Mouse (Mus musculus) heart, postnatal 36 days (tissue): ENCODE measurements around the gene P2ry12. TPM values are rescaled to one million over a fixed set of nuclear protein-coding genes. Genes with fewer than 3 reads are reported as not detected.

ENCODE experiments used
- DNase-seq, 2 experiments: peaks; one replicate each; pipeline ENCODE4 v3.0.0; 2021 to 2022
- intact Hi-C: fragments of 180-260 bp; cut with DNase I; formaldehyde crosslinking; loops from one replicate; pipeline ENCODE4 v1.15.1; 2025
- total RNA-seq, 2 experiments: library from RNA; stranded (reverse); gene quantifications; 2 replicates each; pipeline ENCODE4 v1.2.3; 2021

Gene P2ry12
- 1 to 10 TPM; 2.3 to 2.6 TPM for total RNA-seq

DNA sequence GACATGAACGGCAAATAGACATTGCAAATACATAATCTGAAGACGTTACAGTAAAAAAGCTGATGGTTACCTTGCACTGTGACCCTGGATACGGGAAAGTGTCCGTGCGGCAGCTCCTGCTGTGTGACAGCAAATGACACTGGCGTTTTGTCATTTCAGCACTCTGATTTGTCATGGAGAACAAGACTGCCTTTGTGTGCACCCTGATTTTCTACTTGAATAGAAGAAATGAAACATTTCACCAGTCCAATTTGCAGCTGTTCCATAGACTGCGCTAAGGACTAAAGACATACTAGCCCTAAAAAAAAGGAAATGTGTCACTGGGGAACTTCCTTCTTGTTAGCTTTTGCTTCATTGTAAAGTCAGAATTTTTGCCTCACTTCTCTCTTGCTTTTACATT lies at the start of gene P2ry12:
Gene P2ry12, minus strand, starts transcription at position 168 of the 400 bp plus-strand sequence.
- no peak for DNase-seq
- intact Hi-C loops = no loop called here

- intact Hi-C loops = loop anchor here (5.0 kb wide), 1 partner anchor 128 kb away; no protein-coding TSS in a partner anchor
- no peak for DNase-seq
Observed at GRCm38 (mm10) chr3:59305518-59305917, 42.8 kb upstream of the P2ry12 start.

DNA sequence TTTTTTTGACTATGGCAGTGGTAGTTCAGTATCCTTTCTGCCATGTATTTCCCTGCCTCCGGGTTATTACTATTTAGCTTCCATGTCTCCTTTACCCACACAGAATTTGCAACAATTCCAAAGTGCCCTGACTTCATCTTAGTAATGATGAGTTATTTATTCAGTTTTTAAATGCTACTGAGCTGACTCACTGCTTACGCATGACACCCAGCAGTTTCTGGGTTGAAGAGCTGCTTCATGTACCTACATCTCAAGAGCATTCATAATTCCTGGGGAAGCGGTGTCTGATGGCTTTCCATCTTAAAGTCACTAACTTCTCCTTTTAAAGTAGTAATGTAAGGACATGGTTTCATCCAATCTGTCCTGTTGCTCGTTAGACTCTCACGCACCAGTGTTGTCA lies 42.3 kb upstream of the P2ry12 start:
- no peak for DNase-seq
- intact Hi-C loops = loop anchor here (5.0 kb wide), 1 partner anchor 128 kb away; no protein-coding TSS in a partner anchor

GRCm38 (mm10) chr3:59297653-59298052 lies 35.0 kb upstream of the P2ry12 start:
- intact Hi-C loops = no loop called here
- DNase-seq = no peak

DNA sequence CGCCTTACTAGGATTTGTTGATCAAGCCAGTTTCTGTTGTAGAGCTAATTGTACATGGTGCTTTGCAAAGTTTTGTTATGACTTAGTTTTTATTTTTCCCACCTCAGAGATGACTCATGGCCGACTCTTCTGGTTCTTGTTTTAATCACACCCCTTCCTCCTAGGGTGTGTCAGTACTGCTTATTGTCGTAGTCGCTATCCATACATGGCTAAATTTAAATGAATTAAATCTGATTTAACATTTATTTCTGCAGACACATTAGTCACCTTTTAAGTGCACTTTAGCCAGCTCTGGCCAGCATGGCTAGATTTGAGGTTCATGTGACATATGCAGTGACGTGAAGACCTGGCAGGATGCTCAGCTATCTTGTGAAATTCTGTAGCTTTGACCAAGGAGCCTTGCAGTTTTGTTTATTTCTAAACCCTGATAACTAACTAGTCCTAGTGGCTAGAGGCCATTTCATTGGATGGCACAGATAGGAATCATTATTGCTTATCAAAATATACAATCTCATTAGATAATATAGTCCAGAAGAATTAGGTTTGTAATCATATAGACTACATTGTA lies 34.0 kb upstream of the P2ry12 start:
- intact Hi-C loops = no loop called here
- no peak for DNase-seq

DNA sequence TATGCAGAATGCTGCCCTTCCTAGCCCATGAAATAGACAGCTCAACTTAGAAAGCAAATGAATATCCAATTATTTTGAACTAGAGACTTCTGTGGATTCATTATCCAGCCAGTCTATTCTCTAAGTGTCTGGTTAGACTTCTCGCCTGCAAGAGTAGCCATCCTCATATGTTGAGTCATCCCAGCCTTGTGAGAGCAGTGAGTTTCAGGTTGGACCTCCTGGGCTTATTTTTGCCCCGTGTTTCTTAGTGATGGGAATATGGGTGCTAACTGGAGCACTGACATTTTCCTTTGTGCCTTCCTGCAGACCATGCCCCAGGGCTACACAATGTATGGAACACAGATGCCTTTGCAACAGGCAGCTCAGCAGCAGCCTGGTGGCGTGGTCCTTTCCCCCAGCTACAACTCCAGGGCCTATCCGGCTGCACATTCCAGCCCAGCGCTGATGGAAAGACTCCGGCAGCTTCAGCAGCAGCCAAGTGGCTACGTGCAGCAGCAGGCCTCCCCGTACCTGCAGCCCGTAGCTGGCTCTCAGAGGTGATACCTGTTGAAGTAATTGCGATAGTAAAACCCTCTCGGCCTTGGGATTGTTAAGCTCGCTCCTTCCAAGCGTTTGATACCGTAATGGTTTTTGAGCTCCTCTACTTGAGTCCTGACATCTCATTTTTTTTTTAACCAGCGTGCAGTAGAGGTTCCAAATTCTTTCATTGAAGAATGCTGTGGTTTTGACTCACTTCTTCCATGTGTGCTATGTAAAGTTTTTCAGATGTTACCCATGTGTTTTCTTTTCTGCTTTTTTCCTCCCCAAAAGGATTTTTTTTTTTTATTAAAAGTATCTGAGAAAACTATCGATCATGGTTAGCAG lies 33.3 kb upstream of the P2ry12 start:
- intact Hi-C loops = no loop called here
- no peak for DNase-seq

DNA sequence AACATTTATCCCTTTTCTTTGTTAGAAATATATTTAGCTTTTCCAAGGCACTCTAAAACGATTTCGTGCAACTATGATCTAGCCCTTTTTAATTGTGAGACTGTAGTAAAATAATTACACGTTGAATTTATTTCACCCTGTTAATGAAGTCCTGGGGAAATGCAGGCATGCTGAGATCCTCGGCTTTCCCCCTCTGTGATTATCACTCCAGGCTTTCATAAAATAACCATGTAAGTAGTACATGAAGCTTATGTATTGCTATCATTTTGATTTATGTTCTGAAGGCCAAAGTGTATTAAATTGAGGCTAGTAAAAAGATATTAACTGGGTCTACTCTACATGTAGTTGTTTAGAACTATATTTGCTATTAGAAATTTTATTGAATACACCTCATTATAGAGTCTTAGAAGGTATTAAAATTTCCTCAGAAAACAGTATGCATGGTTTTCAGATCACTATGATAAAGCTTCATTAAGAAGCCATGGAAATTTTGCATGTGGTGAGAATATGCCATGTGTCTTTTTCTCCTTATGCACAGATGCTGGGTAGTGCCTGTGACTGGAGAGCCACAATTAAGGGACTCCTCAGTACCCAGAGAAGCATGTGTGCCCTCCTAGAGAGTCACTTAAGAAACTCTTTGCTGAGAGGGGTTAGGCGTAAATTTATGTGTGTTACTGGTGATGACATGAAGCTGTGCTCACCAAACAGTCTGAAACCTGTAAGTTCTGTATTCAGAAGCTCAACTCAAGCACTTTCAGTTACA lies 30.9 kb upstream of the P2ry12 start:
- no peak for DNase-seq
- intact Hi-C loops = no loop called here

DNA sequence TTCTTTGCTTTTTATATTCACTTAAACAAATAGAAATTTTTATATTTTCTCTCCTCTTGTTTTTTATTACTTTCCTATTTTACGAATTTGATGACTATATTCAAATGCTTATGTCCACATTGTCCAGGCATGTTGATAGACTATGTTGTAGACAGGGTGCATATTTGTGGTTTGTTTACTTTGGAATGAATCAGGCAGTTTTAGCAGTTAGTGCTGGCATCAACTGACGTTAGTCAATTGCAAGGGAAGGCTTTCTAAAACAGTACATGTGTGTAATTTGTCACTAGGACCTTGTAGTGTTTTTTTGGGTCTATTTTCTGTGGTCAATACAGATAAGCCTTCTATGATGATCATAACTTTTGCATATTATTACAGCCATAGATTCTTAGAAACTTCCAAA lies 27.9 kb upstream of the P2ry12 start:
- intact Hi-C loops = no loop called here
- no peak for DNase-seq

DNA sequence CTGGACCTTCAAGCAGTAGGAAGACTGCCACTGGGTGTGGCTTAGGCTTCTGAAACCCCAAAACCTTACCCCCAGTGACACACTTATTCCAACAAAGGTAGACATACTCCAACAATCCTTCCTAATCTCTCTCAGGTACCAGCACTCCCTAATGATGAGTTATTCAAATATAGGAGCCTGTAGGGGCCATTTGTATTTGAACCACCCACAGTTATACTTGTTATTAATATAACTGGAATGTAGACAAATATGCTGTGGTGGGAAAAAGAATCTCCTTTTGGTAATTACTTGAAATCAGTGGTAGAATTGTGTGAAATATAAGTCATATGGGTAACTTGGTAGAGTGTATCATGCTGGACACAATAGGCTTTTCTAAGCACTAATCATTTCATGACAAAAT lies 15.9 kb upstream of the P2ry12 start:
- intact Hi-C loops = no loop called here
- DNase-seq = no peak

DNA sequence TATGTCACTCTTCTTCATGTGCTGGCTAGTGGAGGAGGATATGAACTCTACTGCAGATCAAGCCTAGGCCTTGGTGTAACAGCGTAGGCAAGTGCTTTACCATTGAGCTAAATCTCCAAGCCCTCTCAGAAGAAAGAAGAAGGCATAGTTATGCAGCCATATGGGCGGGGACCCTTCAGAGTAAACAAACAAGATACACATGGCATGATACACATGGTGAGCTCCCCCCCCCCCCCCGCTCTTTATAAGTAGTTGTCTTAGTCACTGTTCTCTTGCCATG lies 15.5 kb upstream of the P2ry12 start:
- no peak for DNase-seq
- intact Hi-C loops = no loop called here

DNA sequence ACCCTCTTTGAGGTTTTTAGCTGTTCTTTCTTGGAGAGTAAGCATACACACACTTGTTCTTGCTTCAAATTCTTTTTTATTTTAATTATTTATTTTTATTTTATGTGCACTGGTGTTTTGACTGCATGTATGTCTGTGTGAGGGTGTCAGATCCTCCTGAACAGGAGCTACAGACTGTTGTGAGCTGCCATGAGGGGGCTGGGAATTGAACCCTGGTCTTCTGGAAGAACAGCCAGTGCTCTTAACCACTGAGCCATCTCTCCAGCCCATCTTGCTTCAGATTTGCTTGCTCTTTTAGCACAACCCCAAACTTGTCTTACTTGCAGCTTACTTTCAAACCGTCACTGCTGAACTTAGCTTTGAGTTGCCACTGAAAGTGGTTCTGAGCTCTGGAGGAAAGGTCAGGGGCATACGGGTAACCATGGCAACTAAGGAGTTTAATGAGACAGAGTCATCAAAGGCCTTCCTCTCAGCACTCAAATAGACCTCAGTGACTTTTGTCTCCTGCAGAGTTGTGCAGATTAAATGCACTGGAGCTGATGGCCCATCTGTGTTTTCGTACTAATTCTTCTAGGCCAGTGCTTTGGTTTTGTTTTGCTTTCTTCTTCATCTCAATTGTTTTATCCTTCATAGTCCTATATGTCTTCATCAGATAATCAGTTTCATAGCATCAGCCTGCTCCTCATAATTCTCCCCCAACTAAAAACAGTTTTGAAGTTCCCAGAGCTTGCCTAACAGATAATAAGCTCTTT lies 15.0 kb upstream of the P2ry12 start:
- DNase-seq = no peak
- intact Hi-C loops = no loop called here

DNA sequence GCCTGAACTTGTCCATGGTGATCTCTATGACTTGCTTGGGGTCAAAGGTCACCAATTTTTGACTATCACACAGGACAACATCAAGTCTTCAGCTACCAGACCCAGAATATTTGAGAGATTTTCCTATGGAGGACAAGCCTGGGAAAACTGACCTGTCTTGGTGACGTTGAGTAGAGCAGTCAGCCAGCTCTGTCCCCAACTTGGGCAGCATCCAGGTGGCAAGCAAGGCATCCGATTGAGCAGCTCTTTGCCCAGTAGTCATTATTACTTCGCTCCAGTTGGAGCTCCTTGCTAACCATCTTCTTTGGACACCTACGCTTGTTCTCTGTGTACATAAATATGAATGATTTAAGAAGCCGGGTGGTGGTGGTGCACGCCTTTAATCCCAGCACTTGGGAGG lies 8.1 kb upstream of the P2ry12 start:
- DNase-seq = no peak
- intact Hi-C loops = no loop called here

DNA sequence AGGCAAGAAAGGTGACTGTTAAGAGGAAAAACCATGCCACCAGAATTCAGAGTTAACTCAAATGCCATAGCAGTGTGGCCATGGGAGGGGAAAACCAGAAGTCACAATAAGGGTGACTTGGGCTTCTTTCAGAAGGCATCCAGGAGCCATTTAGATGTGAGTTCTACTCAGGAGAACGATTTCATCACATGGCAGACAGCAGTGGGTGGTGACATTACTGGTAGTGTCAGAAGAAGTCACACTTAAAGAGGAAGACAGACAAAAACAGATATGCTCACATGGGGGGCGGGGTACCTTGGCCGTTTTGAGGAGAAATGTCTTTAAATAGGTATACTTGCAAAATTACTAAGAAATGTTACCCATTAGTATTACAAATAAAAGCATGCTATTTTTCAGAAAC lies 1.3 kb upstream of the P2ry12 start:
- DNase-seq = no peak
- intact Hi-C loops = no loop called here

DNA sequence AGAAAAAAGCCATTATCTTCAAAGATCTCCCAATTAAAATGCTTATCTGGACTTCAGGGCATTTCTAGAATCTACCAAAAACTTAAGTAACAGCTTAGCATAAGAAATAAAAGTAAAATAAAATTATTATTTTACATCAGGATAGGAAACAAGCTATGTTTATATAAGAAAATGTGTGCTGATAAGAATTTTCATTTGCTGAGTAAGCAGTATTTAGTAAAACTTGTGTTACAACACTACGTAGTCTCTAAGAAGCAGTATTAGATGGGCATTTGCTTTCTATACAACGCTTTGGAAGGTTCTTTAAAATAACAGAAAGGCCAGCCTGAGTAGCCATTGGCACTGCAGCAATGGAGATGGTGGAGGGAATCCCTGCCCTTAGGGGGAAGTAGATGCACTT lies 746 bp upstream of the P2ry12 start:
- DNase-seq = no peak
- intact Hi-C loops = no loop called here

- DNase-seq = no peak
- intact Hi-C loops = no loop called here
Observed at GRCm38 (mm10) chr3:59261709-59262472, 780 bp downstream of the P2ry12 start.

DNA sequence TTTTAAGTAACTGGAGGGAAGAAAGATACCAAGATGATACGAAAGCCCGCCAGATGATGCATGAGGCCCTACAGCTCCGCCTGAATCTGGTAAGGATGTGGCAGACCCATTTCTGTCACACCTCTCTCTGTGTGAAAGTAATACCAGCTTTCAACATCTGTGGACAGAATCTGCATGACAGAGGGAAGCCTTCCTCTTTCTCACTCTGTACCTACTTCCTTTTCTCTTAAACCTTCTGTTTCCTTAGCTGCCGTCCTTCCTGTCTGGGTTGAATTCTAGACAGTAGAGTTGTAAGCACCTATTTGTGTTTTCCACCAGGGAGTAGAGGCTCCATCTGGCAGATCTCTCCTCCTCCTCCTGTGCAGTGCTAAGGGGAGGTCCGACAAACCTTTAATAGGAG lies 1.9 kb downstream of the P2ry12 start:
- intact Hi-C loops = no loop called here
- no peak for DNase-seq

DNA sequence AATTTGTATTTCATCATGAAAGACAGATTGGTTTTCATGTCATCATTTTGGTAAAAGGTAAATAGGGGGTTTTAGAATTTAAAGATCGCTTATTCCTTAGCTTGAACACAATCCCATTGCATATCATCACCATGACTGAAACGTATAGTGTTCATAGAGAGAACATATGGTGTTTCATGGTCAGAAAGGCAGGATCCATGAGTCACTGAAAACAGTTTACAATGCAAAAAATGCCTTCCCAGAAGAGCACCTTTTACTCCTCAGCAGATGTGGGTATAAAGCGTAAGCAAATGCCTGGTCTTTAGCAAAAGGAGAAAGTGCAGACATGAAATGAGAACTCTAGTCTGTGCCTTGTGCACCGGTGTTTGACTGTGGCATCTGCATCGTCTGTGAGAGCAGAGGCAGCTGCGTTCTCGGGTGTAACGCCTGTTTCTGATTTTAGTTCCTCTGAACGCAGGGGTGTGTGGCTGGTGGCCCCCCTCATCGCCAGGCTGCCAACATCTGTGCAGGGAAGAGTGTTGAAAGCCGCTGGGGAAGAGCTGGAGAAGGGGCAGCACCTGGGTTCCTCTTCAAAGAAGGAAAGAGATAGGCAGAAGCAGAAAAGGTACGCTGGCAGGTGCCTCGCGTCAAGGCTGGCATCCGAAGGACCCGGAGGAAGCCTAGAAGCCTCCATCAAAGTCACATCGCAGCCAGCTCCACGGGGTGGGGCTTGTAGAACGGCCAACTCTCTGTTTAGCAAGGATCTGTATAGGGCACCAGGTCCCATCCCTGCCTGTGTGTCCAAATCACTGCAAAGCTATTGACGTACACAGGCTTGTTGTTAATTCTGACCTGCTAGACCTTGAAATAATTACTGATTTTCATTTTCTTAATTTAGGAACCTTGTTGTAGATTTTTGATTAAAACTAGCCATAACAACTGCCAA lies 4.7 kb downstream of the P2ry12 start:
- DNase-seq = no peak
- intact Hi-C loops = no loop called here

GRCm38 (mm10) chr3:59250454-59250853 lies 12.2 kb downstream of the P2ry12 start:
- intact Hi-C loops = no loop called here
- DNase-seq = no peak

DNA sequence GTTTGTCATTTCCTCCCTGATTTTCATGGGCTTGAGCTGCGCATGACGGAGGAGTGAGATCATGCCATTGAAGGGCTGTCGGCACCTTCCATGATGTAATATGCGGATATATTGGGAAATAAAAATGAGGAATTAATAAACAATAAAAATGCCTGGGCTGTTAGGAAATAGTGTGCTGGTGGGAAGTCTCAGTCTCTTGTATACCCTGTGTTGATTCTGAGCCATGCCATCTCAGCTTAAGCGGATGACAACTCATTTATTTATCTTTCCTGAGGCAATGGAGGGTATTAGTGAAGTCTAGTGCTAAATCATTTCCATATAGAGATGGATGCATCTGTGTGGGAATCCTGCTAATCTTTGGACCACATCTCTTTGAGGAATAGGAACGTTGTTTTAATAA lies 14.6 kb downstream of the P2ry12 start:
- DNase-seq = no peak
- intact Hi-C loops = loop anchor here (5.0 kb wide), 1 partner anchor 71 kb away; no protein-coding TSS in a partner anchor
